Comparison of ENCODE assay signal across 16 mouse cellular contexts in the genomic region with DNA sequence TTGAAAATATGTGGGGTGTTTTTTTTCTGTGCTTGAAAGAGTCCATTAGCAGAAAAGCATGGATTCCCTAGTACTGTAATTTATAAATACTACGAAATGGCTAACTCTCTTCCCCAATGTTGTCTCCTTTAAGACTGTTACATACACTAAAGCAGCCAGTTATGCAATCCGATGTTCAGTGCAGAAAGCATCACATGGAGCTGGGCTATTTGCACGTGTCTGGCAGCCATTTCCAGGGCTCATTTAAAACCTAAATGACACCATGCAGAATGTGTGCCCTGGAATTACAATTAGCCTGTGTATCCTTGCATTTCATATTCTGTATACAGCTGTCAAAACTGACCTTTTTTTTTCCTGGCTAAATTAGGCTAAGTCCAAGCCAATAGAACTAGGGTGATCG.
DNase-seq lines count a peak whose midpoint lies in the region; ATAC-seq and TF ChIP-seq lines count a peak whose summit lies in the region.
"Had no signal": no experiment of that assay in that cellular context is flagged by ENCODE, and none has a peak within 500 bp of the region (broad histone marks: within the 10 kb centered on the region; RNA-seq: fewer than 3 reads in every experiment).

No protein-coding gene starts in this region.

- no peak for TF ChIP-seq CTCF in kidney, adult 2 months (conservative IDR thresholded peaks at IDR 0.05; ENCODE audit: insufficient read depth, insufficient read length, low read depth, low read length)
- TF ChIP-seq CTCF in lung, postnatal 0 days (IDR thresholded peaks at IDR 0.05): no peak

- no peak overlapping the region for H3K4me3 ChIP-seq in kidney, adult 2 months (ENCODE audit: insufficient read depth, low read depth, low read length)
- no peak overlapping the region for H3K4me3 ChIP-seq in lung, postnatal 0 days (ENCODE audit: low read depth, low read length)
- H3K4me3 ChIP-seq in heart, embryonic 10.5 days: no peak overlapping the region
- H3K4me3 ChIP-seq: embryonic facial prominence, embryonic 15.5 days; heart, embryonic 15.5 days; myocyte had no signal

- no peak overlapping the region for H3K9ac ChIP-seq in lung, postnatal 0 days (replicated peaks; ENCODE audit: low read depth)
- H3K9ac ChIP-seq: embryonic facial prominence, embryonic 15.5 days; heart, embryonic 15.5 days; liver, embryonic 14.5 days had no signal

- H3K9me3 ChIP-seq in lung, postnatal 0 days (ENCODE audit: low read length): no peaks in the 10 kb centered on the region
- no peaks in the 10 kb centered on the region for H3K9me3 ChIP-seq in heart, embryonic 10.5 days
- H3K9me3 ChIP-seq: embryonic facial prominence, embryonic 15.5 days; heart, embryonic 15.5 days had no signal

- TF ChIP-seq POLR2A in kidney, adult 2 months (IDR thresholded peaks at IDR 0.05; ENCODE audit: low read depth, low read length): no peak

- H3K27ac ChIP-seq in kidney, adult 2 months (ENCODE audit: insufficient read depth, low read depth, low read length): no peak overlapping the region
- H3K27ac ChIP-seq in lung, postnatal 0 days (ENCODE audit: low read length): no peak overlapping the region
- no peak overlapping the region for H3K27ac ChIP-seq in heart, embryonic 10.5 days
- H3K27ac ChIP-seq: embryonic facial prominence, embryonic 15.5 days; heart, embryonic 15.5 days; liver, embryonic 14.5 days had no signal

- peak; percentile 36 for DNase-seq in kidney, adult 2 months
- DNase-seq in kidney, postnatal 10 days: no peak
- DNase-seq in lung, postnatal 0 days (ENCODE audit: low spot score): peak; percentile 48
- no peak for DNase-seq in lung, adult 18-20 months
- peak; percentile 37 for DNase-seq in NIH3T3 (ENCODE audit: low read depth)
- DNase-seq in brain, adult 2 months (ENCODE audit: low read depth, low spot score): peak; percentile 67
- no peak for DNase-seq in heart, embryonic 10.5 days (ENCODE audit: low spot score)
- no peak for DNase-seq in spleen, postnatal 36 days (ENCODE audit: low spot score in 2 of 2)
- DNase-seq: cerebellum, adult 2 months had no signal

- no peak for TF ChIP-seq EP300 in lung, postnatal 0 days (IDR thresholded peaks at IDR 0.05)

- ATAC-seq in lung, postnatal 0 days: no peak; the same call in 1 of the 2 replicates
- ATAC-seq: inflammation-experienced regulatory T-cells, adult 6 months; Patski had no signal

- H3K4me2 ChIP-seq in lung, postnatal 0 days (replicated peaks; ENCODE audit: low read depth, low read length): no peak overlapping the region
- H3K4me2 ChIP-seq: embryonic facial prominence, embryonic 15.5 days; heart, embryonic 15.5 days had no signal

- WGBS in kidney, adult 2 months: 55% methylated on average over 4 of the region's 4 CpGs
- 64% methylated on average over 4 of the region's 4 CpGs for WGBS in lung, postnatal 0 days
- WGBS in heart, embryonic 10.5 days: 79% methylated on average over 4 of the region's 4 CpGs

- H3K27me3 ChIP-seq in kidney, adult 2 months (replicated peaks; ENCODE audit: control insufficient read depth, insufficient read depth, low read length): no peaks in the 10 kb centered on the region
- H3K27me3 ChIP-seq in lung, postnatal 0 days (replicated peaks; ENCODE audit: insufficient read depth, low read length): no peaks in the 10 kb centered on the region
- no peaks in the 10 kb centered on the region for H3K27me3 ChIP-seq in heart, embryonic 10.5 days (ENCODE audit: insufficient read depth, poor library complexity, severe bottlenecking)
- H3K27me3 ChIP-seq: CH12.LX; embryonic facial prominence, embryonic 15.5 days; heart, embryonic 15.5 days; Patski had no signal

- H3K36me3 ChIP-seq in kidney, adult 2 months (ENCODE audit: control insufficient read depth, insufficient read depth, low read length): no peaks in the 10 kb centered on the region
- no peaks in the 10 kb centered on the region for H3K36me3 ChIP-seq in lung, postnatal 0 days (ENCODE audit: insufficient read depth, low read length)
- no peaks in the 10 kb centered on the region for H3K36me3 ChIP-seq in heart, embryonic 10.5 days
- H3K36me3 ChIP-seq: embryonic facial prominence, embryonic 15.5 days; heart, embryonic 15.5 days had no signal

- H3K4me1 ChIP-seq in kidney, adult 2 months (ENCODE audit: control insufficient read depth, insufficient read depth, low read length): no peaks in the 10 kb centered on the region
- no peaks in the 10 kb centered on the region for H3K4me1 ChIP-seq in lung, postnatal 0 days (ENCODE audit: insufficient read depth, low read depth, low read length)
- peaks cover 15% of the 10 kb centered on the region for H3K4me1 ChIP-seq in heart, embryonic 10.5 days
- H3K4me1 ChIP-seq: embryonic facial prominence, embryonic 15.5 days had no signal

Comparison
In these comparisons a context has a peak if more than half of its experiments do, and no peak if none do; other contexts are left out.
1. DNase-seq: peak in kidney, adult 2 months (single experiment), lung, postnatal 0 days (single experiment), NIH3T3 (single experiment) and brain, adult 2 months (single experiment); none in kidney, postnatal 10 days (single experiment), lung, adult 18-20 months (0 of 2), heart, embryonic 10.5 days (single experiment) and spleen, postnatal 36 days (0 of 2).